ENCODE assay signal across 8 mouse cellular contexts in genomic region chr11:62731311-62732021, GRCm38 (mm10). TPM values are rescaled to one million over a fixed set of nuclear protein-coding genes. Genes with fewer than 3 reads are reported as not detected.
DNase-seq lines count a peak whose midpoint lies in the region; ATAC-seq and TF ChIP-seq lines count a peak whose summit lies in the region.

Zfp287 (minus strand) TSS chr11:62731905.

- H3K4me2 ChIP-seq in hindbrain, postnatal 0 days (ENCODE audit: low read depth, low read length) = peak within 1 kb of the TSS; percentile 59

- under 1% methylated on average over 48 of the region's 48 CpGs for WGBS in hindbrain, postnatal 0 days

- H3K27ac ChIP-seq in gastrocnemius, adult 2 months = peak within 1 kb of the TSS; percentile 87
- H3K27ac ChIP-seq in hindbrain, postnatal 0 days = peak within 1 kb of the TSS; percentile 82

- ATAC-seq in Patski = peak; percentile 93
- peak; percentile 99 for ATAC-seq in hindbrain, postnatal 0 days

- in situ Hi-C loops in Patski (cut with MboI; ENCODE audit: low pct_unique_long_range_greater_than_20kb) = no loop called here

- no peaks in the 10 kb centered on the region for H3K4me1 ChIP-seq in hindbrain, postnatal 0 days (ENCODE audit: insufficient read depth, low read length)

- intact Hi-C loops in gastrocnemius, adult 2 months (cut with DNase I) = no loop called here

- CTCF ChIA-PET in Patski (lab: Charles Lee) = interaction anchor here (1.0 to 1.2 kb wide), 3 partner anchors 9 to 38 kb away, joined by 3 to 4 read pairs (median 3); no protein-coding TSS in a partner anchor

- peak within 1 kb of the TSS; percentile 95 for H3K4me3 ChIP-seq in gastrocnemius, adult 2 months
- H3K4me3 ChIP-seq in hindbrain, postnatal 0 days (ENCODE audit: low read length) = peak within 1 kb of the TSS; percentile 51

- peaks cover 19% of the 10 kb centered on the region; the same call in 1 of the 2 replicates for H3K36me3 ChIP-seq in hindbrain, postnatal 0 days (ENCODE audit: insufficient read depth, low read length)

- no peak for TF ChIP-seq CTCF in Patski (IDR thresholded peaks at IDR 0.05)
- TF ChIP-seq CTCF in gastrocnemius, adult 2 months (IDR thresholded peaks at IDR 0.05) = no peak
- TF ChIP-seq CTCF in hindbrain, postnatal 0 days (IDR thresholded peaks at IDR 0.05; ENCODE audit: low read depth) = no peak

- H3K9ac ChIP-seq in hindbrain, postnatal 0 days (replicated peaks; ENCODE audit: low read length) = peak within 1 kb of the TSS; percentile 52

- DNase-seq in Patski (ENCODE audit: low read depth, low spot score) = peak; percentile 54
- DNase-seq in cerebellum, postnatal 25 days = peak; percentile 95 to 96
- peak; percentile 92 for DNase-seq in gastrocnemius, adult 2 months
- peak; percentile 97 for DNase-seq in hindbrain, postnatal 0 days (ENCODE audit: low spot score)
- peak; percentile 89 to 93 for DNase-seq in left cerebral cortex, adult 18-20 months (ENCODE audit: low spot score in 2 of 2)
- DNase-seq in lung, postnatal 4 days = peak; percentile 88 to 91
- DNase-seq in retina, postnatal 7 days (ENCODE audit: low read depth, low spot score) = peak; percentile 84
- DNase-seq in urinary bladder, adult 18-20 months (ENCODE audit: low spot score in 2 of 2) = peak; percentile 70 to 73

- peaks cover 11% of the 10 kb centered on the region for H3K27me3 ChIP-seq in Patski
- H3K27me3 ChIP-seq in hindbrain, postnatal 0 days (ENCODE audit: insufficient read depth, low read length) = no peaks in the 10 kb centered on the region

- POLR2A ChIA-PET in Patski (lab: Charles Lee) = interaction anchor here (0.6 kb wide), 1 partner anchor 110 kb away, joined by 3 read pairs; no protein-coding TSS in a partner anchor

- no peaks in the 10 kb centered on the region for H3K9me3 ChIP-seq in hindbrain, postnatal 0 days (ENCODE audit: low read length)

RNA-seq across cellular contexts. Expression of gene Zfp287, which starts in this region (rescaled TPM):
- polyA plus RNA-seq in Patski (2021) = 5.5 TPM
- 1 to 10 TPM in 1 of 2 experiments, under 1 TPM in 1; 0.69 to 1.3 TPM for total RNA-seq in gastrocnemius, adult 2 months (2021)
- 11.1 and 16.2 TPM in 2 replicates for total RNA-seq in hindbrain, postnatal 0 days (2014; rRNA removed)
- 12.0 and 12.8 TPM in 2 replicates for polyA plus RNA-seq in hindbrain, postnatal 0 days (2015; fragmentation: Nextera tagmentation; extraction: Ambion mirVana)
- total RNA-seq in left cerebral cortex, adult 18-20 months (2021) = 10 to 100 TPM; 16.8 to 17.2 TPM

Comparison
In these comparisons a context has a peak if more than half of its experiments do, and no peak if none do; other contexts are left out.
1. Peak in every context shown above with its lines: DNase-seq, ATAC-seq, H3K4me3 ChIP-seq and H3K27ac ChIP-seq.